Mouse (Mus musculus): ENCODE measurements at regions not wholly inside any gene's neighbourhood (a gene's known extent, or its start where the extent isn't known, plus 50 kb on each side); places are given as distances from the start of the nearest gene placed in this dataset.

DNA sequence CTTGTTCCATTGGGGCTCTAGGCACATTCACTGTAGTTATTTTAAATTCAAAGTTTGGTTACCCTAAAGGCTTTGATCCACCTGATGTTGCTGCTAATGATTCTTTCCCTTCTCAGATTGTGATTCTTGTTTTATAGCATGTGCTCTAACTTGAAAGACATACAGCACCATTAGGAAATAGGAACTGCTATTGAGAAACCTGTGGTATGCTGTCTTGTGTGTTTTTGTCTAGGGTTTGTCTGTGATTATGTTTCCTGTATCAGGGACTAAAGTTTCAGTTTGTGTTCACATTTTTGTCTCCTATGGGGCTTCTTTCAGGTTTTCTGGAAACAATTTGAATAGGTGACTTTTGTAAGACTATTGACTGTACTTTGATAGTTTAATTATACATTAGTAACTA, 63.5 kb upstream of the Hgf start:
- no peaks in the 10 kb centered on the region for H3K9me3 ChIP-seq (replicated peaks)
- no peak overlapping the region for H3K9ac ChIP-seq
- no peak for ATAC-seq (replicated peaks; ENCODE audit: low FRiP score)
- no peaks in the 10 kb centered on the region for H3K36me3 ChIP-seq
- no peak overlapping the region for H3K4me2 ChIP-seq
- H3K4me3 ChIP-seq (replicated peaks) = no peak overlapping the region
- H3K4me1 ChIP-seq = no peaks in the 10 kb centered on the region
- H3K27me3 ChIP-seq = no peaks in the 10 kb centered on the region
- H3K27ac ChIP-seq = no peak overlapping the region

GRCm38 (mm10) chr5:16499891-16500290, 53.4 kb upstream of the Hgf start:
- 29% methylated on average over 7 of the region's 7 CpGs for WGBS

More at GRCm38 (mm10) chr5:16499891-16500290, 53.4 kb upstream of the Hgf start:
- Histone ChIP-seq H3K36me3 (no peaks in the 10 kb centered on the region), H3K4me1 (no peaks in the 10 kb centered on the region), H3K27me3 (no peaks in the 10 kb centered on the region), H3K27ac (no peak overlapping the region), H3K4me3 (replicated peaks) (no peak overlapping the region), H3K9ac (no peak overlapping the region), H3K9me3 (replicated peaks) (no peaks in the 10 kb centered on the region), H3K4me2 (no peak overlapping the region)
- ATAC-seq (replicated peaks; ENCODE audit: low FRiP score) = no peak

Measured in kidney, embryonic 15.5 days (tissue).